Mouse (Mus musculus): ENCODE results near the gene Cgn. TPM values are rescaled to one million over a fixed set of nuclear protein-coding genes. Genes with fewer than 3 reads are reported as not detected.

Gene Cgn
- polyA plus RNA-seq, 1 experiment = 6.8 TPM

DNA sequence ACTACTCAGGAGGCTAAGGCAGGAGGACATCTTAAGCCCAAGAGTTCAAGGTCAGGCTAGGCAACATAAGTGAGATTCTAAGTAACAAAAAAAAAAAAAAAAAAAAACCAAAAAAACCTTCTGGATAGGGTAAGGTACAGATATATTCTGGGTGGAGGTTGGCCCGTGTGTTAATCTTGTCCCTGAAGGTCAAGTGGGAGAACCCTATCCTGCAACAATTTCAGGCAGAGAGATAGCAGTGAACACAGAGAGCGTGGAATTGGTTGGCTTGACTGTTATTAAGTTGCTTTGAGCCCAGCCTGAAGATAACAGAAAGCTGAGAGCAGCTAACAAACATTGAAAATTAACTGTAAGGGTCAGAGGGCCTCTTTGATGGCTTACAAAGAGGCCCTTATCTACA, 7.4 kb upstream of the Cgn start:
- no peak overlapping the region for H3K27ac ChIP-seq (ENCODE audit: insufficient read depth, low read depth, low read length)
- TF ChIP-seq POLR2A (IDR thresholded peaks at IDR 0.05; ENCODE audit: low read depth, low read length) = no peak
- TF ChIP-seq CTCF (conservative IDR thresholded peaks at IDR 0.05; ENCODE audit: insufficient read depth, insufficient read length, low read depth, low read length) = no peak
- no peaks in the 10 kb centered on the region for H3K36me3 ChIP-seq (ENCODE audit: control insufficient read depth, insufficient read depth, low read length)
- no peak for DNase-seq
- WGBS = 91% methylated on average over 2 of the region's 2 CpGs
- H3K27me3 ChIP-seq (replicated peaks; ENCODE audit: control insufficient read depth, insufficient read depth, low read length) = no peaks in the 10 kb centered on the region
- H3K4me1 ChIP-seq (ENCODE audit: control insufficient read depth, insufficient read depth, low read length) = no peaks in the 10 kb centered on the region
- H3K4me3 ChIP-seq (ENCODE audit: insufficient read depth, low read depth, low read length) = no peak overlapping the region

- DNase-seq = no peak
- no peak for TF ChIP-seq CTCF (conservative IDR thresholded peaks at IDR 0.05; ENCODE audit: insufficient read depth, insufficient read length, low read depth, low read length)
- TF ChIP-seq POLR2A (IDR thresholded peaks at IDR 0.05; ENCODE audit: low read depth, low read length) = no peak
- Histone ChIP-seq H3K4me1 (ENCODE audit: control insufficient read depth, insufficient read depth, low read length) (no peaks in the 10 kb centered on the region), H3K4me3 (ENCODE audit: insufficient read depth, low read depth, low read length) (no peak overlapping the region), H3K36me3 (ENCODE audit: control insufficient read depth, insufficient read depth, low read length) (no peaks in the 10 kb centered on the region), H3K27me3 (replicated peaks; ENCODE audit: control insufficient read depth, insufficient read depth, low read length) (no peaks in the 10 kb centered on the region), H3K27ac (ENCODE audit: insufficient read depth, low read depth, low read length) (no peak overlapping the region)
- WGBS = 94% methylated on average over 2 of the region's 2 CpGs
Observed at GRCm38 (mm10) chr3:94792258-94792657, 6.0 kb upstream of the Cgn start.

- H3K4me1 ChIP-seq (ENCODE audit: control insufficient read depth, insufficient read depth, low read length) = no peaks in the 10 kb centered on the region
- WGBS = 75% methylated on average over 2 of the region's 2 CpGs
- DNase-seq = no peak
- H3K36me3 ChIP-seq (ENCODE audit: control insufficient read depth, insufficient read depth, low read length) = no peaks in the 10 kb centered on the region
- no peak overlapping the region for H3K4me3 ChIP-seq (ENCODE audit: insufficient read depth, low read depth, low read length)
- no peak overlapping the region for H3K27ac ChIP-seq (ENCODE audit: insufficient read depth, low read depth, low read length)
- H3K27me3 ChIP-seq (replicated peaks; ENCODE audit: control insufficient read depth, insufficient read depth, low read length) = no peaks in the 10 kb centered on the region
- no peak for TF ChIP-seq CTCF (conservative IDR thresholded peaks at IDR 0.05; ENCODE audit: insufficient read depth, insufficient read length, low read depth, low read length)
- TF ChIP-seq POLR2A (IDR thresholded peaks at IDR 0.05; ENCODE audit: low read depth, low read length) = no peak
Observed at GRCm38 (mm10) chr3:94789516-94789915, 3.2 kb upstream of the Cgn start.

- WGBS = 87% methylated on average over 1 of the region's 1 CpGs
- no peaks in the 10 kb centered on the region for H3K36me3 ChIP-seq (ENCODE audit: control insufficient read depth, insufficient read depth, low read length)
- DNase-seq = no peak
- peaks cover 3% of the 10 kb centered on the region; the same call in 1 of the 2 replicates for H3K4me1 ChIP-seq (ENCODE audit: control insufficient read depth, insufficient read depth, low read length)
- H3K27ac ChIP-seq (ENCODE audit: insufficient read depth, low read depth, low read length) = no peak overlapping the region
- no peak overlapping the region for H3K4me3 ChIP-seq (ENCODE audit: insufficient read depth, low read depth, low read length)
- H3K27me3 ChIP-seq (replicated peaks; ENCODE audit: control insufficient read depth, insufficient read depth, low read length) = no peaks in the 10 kb centered on the region
- TF ChIP-seq CTCF (conservative IDR thresholded peaks at IDR 0.05; ENCODE audit: insufficient read depth, insufficient read length, low read depth, low read length) (no peak), POLR2A (IDR thresholded peaks at IDR 0.05; ENCODE audit: low read depth, low read length) (no peak)
Observed at GRCm38 (mm10) chr3:94789071-94789470, 2.8 kb upstream of the Cgn start.

GRCm38 (mm10) chr3:94787122-94787780, 959 bp upstream of the Cgn start:
- H3K36me3 ChIP-seq (ENCODE audit: control insufficient read depth, insufficient read depth, low read length) = no peaks in the 10 kb centered on the region
- no peak overlapping the region for H3K27ac ChIP-seq (ENCODE audit: insufficient read depth, low read depth, low read length)
- H3K27me3 ChIP-seq (replicated peaks; ENCODE audit: control insufficient read depth, insufficient read depth, low read length) = no peaks in the 10 kb centered on the region
- 9% methylated on average over 10 of the region's 11 CpGs for WGBS
- H3K4me1 ChIP-seq (ENCODE audit: control insufficient read depth, insufficient read depth, low read length) = peaks cover 13% of the 10 kb centered on the region; the same call in 1 of the 2 replicates
- peak; percentile 41 for DNase-seq
- no peak overlapping the region for H3K4me3 ChIP-seq (ENCODE audit: insufficient read depth, low read depth, low read length)
- no peak for TF ChIP-seq CTCF (conservative IDR thresholded peaks at IDR 0.05; ENCODE audit: insufficient read depth, insufficient read length, low read depth, low read length)
- no peak for TF ChIP-seq POLR2A (IDR thresholded peaks at IDR 0.05; ENCODE audit: low read depth, low read length)

DNA sequence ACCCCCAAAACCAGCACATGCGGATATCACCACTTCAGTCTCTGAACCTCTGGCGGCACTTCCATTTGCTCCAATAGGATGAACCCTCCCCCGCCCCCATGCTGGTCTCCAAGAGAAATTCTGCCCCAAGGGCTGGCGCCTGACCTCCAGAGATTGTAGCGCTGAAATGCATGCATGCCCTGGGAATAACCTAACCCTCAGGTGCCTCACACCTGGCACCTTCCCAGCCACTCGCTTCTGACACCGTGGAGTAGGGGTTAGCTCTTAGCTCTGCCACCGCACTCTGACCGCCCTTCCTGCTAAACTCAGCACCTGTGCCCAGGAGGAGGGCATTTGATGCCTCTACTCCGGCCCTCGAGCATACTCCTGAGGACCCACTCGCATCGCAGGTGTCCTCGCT, 334 bp downstream of the Cgn start:
- Histone ChIP-seq H3K4me1 (ENCODE audit: control insufficient read depth, insufficient read depth, low read length) (peaks cover 13% of the 10 kb centered on the region; the same call in 1 of the 2 replicates), H3K4me3 (ENCODE audit: insufficient read depth, low read depth, low read length) (peak overlapping the region; percentile 70), H3K27ac (ENCODE audit: insufficient read depth, low read depth, low read length) (peak overlapping the region; percentile 19; the same call in 1 of the 2 replicates), H3K36me3 (ENCODE audit: control insufficient read depth, insufficient read depth, low read length) (no peaks in the 10 kb centered on the region), H3K27me3 (replicated peaks; ENCODE audit: control insufficient read depth, insufficient read depth, low read length) (no peaks in the 10 kb centered on the region)
- TF ChIP-seq CTCF (conservative IDR thresholded peaks at IDR 0.05; ENCODE audit: insufficient read depth, insufficient read length, low read depth, low read length) = no peak
- TF ChIP-seq POLR2A (IDR thresholded peaks at IDR 0.05; ENCODE audit: low read depth, low read length) = peak; percentile 49
- WGBS = 3% methylated on average over 14 of the region's 14 CpGs
- DNase-seq = no peak

- Histone ChIP-seq H3K4me3 (ENCODE audit: insufficient read depth, low read depth, low read length) (no peak overlapping the region), H3K27ac (ENCODE audit: insufficient read depth, low read depth, low read length) (peak overlapping the region; percentile 83), H3K27me3 (replicated peaks; ENCODE audit: control insufficient read depth, insufficient read depth, low read length) (no peaks in the 10 kb centered on the region), H3K4me1 (ENCODE audit: control insufficient read depth, insufficient read depth, low read length) (peaks cover 13% of the 10 kb centered on the region; the same call in 1 of the 2 replicates), H3K36me3 (ENCODE audit: control insufficient read depth, insufficient read depth, low read length) (no peaks in the 10 kb centered on the region)
- TF ChIP-seq POLR2A (IDR thresholded peaks at IDR 0.05; ENCODE audit: low read depth, low read length) = no peak
- no peak for TF ChIP-seq CTCF (conservative IDR thresholded peaks at IDR 0.05; ENCODE audit: insufficient read depth, insufficient read length, low read depth, low read length)
- 36% methylated on average over 5 of the region's 5 CpGs for WGBS
- DNase-seq = peak; percentile 56
Observed at GRCm38 (mm10) chr3:94784171-94784701, 2.1 kb downstream of the Cgn start.

All from kidney, adult 2 months (tissue).